Mouse (Mus musculus) bone marrow, adult 2 months (tissue): ENCODE data around the gene Rreb1.

Source experiments
- CTCF ChIP-seq: fragments of 200-500 bp; IDR thresholded peaks from 2 replicates; pipeline ENCODE4 v1.5.1; 2011; ENCODE audit warnings: low read length, control low read depth; ENCODE audit not compliant: control insufficient read depth, insufficient read depth
- POLR2A ChIP-seq: fragments of 200-500 bp; IDR thresholded peaks from 2 replicates; pipeline ENCODE4 v1.6.1; 2011; ENCODE audit warnings: low read depth, mild to moderate bottlenecking, control low read depth, low read length, borderline replicate concordance; ENCODE audit not compliant: control insufficient read depth

DNA sequence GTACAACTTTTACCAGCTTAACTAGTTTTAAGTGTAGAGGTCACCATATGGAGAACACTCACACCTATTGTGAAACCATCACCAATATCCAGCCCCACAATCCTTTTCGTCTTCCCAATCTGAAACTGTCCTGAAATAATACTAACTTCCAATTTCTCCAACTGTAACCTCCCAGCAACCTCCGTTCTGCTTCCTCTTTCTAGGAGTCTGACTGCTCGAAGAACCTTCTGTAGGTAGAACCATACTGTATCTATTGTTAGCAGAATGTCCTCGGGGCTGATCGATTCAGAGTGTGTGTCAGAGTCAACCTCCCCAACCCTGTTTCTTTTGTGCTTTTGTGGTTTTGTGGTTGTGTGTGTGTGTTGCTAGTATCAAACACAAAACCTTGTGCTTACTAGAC lies 25.0 kb downstream of the Rreb1 start:
- TF ChIP-seq POLR2A (no peak), CTCF (no peak)
